Mouse (Mus musculus) spleen, adult 12 weeks (tissue): ENCODE measurements around the gene Ctnnbl1.

Experiments
- DNase-seq: peaks from one replicate; pipeline ENCODE4 v3.0.0; 2022; ENCODE audit warnings: low spot score

Gene Ctnnbl1

DNA sequence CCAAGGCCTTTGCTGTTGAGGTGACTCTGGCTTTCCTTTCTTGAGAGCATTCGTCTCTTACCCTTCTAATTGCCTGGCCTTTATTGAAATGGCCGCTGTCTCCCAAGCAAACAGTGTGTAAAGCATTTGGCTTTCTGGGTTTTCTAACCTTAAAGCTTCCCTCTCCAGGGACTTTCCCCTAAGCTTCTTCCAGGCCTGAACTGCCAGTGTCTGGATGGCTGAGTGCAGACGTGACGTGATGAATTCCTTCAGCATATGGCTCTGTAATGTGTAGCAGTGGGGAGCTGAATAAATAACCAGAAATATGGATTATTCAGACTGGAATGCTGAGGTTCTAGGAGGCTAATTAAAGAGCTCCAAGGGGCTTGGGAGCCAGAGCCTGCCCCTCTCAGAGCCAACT lies 84.1 kb downstream of the Ctnnbl1 start:
- no peak for DNase-seq

DNA sequence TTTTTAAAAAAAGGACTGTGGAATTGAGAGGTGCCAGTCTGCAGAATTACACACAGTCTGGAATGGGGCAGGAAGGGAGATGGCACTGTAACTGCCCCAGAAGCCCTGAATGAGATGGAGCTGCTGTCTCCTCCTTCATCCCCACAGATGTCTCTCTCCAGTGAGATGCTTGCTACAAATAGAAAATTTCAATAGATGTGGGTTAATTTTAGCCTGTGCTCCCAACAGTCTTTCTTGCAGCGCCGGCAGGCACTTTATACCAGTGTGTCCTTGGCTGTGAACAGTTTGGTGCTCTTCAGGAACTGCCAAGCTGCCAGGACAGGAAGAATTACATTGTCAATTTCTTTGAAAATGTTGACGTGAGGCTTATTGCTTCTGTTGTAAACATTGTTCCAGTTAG lies 86.3 kb downstream of the Ctnnbl1 start:
- DNase-seq, result no peak

DNA sequence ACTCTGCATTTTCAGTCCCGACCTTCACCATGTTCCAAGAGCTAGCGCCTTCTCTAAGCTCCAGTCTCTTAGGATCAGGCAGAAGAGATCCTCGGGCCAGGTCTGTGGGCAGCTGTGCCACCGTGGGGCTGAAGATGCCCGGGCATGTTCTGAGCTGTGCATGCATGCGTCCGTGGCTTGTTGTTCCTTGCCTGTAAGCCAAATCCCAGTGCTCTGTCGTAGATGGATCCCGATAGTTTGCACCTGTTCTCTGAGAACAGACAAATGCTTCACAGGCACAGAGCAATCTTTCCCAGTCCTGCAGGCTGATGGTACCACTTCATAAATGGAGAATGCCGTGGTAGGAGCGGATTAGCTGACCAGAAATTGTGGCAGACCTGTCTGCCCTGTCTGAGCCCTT lies 87.0 kb downstream of the Ctnnbl1 start:
- DNase-seq, result no peak

DNA sequence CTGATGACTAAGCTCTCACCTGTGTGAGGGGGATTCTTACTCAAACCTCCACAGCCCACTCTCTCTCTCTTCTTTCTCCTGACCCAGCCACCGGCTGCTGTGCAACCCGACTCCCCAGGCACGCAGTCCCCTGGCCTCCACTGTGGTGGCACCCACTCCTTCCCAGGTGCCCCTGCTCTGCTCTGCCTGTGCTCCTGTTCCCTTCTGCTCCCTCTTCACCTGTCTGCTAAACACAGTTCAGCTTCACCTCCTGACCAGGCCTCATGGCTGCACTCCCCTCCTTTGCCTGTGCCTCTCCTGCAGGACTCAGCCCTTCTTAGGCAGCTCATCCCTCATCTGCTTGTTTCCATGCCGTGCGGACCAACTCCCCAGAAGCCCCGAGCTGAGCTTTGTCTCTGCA lies 92.9 kb downstream of the Ctnnbl1 start:
- no peak for DNase-seq

DNA sequence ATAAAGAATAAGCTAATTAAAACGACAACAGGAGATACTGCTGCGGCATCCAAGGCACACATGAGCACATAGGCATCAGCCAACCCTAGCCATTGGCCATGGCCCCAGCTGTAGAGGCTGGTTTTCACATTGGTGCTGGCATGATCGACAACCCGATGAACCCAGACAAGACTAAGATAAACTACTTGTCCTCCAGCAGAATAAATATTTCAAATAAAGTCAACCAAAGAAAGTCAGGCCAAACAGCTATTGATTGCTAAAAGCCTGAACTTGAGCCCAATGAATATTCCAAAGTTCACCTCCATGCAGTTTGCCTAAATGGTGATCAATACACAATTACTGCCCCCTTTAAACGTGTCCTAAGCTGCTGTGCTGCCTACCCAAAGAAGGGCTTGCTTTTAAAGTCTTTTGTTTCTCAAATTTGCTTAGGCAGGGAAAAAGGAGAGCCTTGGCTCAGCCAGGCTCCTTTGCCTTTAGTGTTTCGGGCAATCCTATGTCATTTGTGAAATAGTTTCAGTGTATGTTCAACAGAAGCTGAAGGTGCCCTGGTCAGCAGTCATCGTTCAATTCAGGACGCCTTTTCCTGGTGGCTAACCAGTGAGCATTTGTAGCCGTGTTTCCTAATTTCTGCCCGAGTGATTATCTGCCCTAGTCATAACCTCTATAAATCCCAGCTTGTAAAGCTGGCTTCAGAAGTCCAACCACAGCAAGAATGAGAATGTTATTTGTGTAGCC lies 93.6 kb downstream of the Ctnnbl1 start:
- no peak for DNase-seq

DNA sequence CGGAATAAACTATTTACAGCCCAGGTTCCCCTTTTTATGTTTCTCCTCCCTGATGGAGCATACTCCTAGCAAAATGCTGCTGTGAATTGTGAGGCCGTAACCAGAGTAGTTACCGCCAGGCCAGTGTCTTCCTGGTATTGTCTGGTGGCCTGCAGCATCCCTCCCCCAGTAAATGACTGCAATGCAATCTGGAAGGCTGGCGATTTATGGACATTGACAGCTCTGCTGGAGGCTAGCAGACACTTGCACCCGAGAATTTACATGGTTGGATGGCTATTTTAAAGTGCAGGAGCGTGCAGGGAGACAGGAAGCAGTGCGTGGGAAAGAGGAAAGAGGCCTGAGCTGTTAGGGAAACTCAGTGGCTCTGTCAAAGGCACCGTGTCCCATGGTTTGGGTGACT lies 99.8 kb downstream of the Ctnnbl1 start:
- DNase-seq, result no peak

DNA sequence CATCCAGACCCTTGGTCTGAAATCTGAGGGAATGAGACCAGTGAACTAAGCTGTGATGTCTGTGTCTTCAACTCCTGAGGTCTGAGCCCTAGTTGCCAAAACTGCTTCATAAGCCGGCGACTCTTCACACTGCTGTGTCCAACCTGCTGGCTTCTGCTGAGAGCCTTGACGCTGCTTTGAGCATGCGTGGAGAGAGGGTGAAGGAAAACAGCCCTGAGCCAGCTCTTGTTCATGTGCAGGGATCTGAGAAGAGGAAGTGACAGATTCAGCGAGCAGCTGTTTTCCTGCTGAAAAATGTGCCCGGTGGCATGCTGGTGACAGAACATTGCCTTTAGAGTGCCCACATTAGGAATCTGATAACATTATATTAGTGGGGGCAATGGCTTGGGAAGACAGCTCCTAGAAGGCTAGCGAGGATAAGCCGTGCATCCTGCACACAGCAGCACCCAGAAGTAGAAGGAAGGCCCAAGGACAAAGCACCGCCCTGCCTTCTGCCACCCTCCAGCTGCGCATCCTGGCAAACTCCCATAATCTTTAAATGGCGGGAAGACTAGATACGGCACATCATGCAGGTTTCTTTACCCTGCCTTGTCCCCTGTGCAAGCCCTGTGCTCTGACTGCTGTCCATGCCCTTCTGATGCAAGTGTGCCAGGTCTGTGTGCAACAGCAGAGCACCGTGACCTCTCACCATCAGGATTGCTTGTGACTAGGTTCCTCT lies 101.2 kb downstream of the Ctnnbl1 start:
- DNase-seq, result no peak

DNA sequence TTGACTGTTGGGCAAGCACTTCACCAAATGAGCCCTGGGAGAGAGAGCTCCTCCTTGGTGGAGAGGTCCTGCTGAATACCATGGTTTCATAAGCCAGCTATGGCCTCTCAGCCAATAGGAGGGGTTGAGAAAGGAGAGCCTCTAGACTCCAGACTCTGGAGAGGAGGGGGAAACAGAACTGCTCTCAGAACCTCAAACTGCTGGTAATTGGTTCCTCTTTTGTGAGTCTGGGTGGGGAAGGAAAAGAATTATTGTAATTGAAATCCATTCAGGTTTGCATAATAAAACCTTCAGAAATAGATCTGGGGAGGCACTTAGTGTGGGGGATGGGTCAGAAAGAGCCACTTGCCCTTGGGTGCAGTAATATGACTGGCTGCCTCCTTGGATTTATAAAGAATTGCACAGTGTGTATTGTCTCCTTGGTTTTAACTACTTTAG lies 103.5 kb downstream of the Ctnnbl1 start:
- no peak for DNase-seq

DNA sequence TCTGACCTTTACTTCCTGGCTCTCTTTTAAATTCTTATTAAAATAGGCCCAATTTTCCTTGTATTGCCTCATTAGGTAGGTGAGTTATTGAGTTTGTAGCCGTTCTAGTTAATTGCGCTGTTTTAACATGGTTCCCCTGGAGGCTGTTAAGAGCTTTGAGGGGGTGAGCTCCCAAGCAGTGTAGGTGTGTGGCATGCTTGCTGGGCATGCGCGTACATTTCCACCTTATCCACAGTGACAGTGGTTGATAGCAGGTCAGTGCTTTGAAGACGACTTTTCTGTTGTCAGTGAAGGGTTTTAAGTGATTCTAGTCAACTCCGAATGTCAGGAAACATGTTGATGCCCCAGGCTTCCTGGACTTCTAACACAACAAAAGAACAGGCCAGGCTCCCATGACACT lies 103.9 kb downstream of the Ctnnbl1 start:
- no peak for DNase-seq

DNA sequence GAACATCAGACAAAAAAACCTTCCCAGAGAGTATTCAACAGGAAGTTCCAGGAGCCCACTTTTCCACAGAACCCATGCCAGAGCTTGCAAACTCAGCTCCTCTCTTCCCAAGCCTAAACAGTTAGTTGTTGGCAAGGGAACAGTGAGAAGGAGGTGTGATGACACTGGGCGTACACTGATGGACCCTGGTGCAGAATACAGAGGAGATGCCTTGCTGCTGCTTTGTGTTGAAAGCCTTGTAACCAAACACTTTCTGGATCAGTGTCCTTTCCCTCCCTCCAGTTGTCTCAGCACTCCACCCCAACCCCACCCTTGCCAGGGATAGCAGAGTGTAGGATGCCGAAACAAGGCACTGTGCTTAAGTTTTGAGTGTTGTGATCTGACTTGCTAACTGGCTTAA lies 107.5 kb downstream of the Ctnnbl1 start:
- DNase-seq, result no peak

DNA sequence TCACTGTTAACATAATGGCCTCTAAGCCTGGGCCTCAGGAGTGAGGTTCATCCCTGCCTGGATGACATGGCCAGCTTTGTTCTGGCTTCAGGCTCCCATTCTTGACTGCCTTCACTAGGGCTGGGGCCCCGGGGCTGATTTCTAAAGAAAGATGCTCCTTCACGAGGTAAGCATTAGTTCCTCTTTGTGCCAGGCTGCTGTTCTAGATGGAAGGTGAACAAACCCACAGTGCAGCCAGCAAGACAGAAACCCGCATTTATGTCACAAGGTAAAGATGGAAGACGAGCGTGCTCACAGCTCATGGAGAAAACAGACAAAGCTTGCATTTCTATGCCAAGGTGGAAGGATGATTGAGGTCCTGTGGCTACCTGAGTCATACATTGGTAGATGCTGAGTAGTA lies 108.6 kb downstream of the Ctnnbl1 start:
- DNase-seq, result no peak

DNA sequence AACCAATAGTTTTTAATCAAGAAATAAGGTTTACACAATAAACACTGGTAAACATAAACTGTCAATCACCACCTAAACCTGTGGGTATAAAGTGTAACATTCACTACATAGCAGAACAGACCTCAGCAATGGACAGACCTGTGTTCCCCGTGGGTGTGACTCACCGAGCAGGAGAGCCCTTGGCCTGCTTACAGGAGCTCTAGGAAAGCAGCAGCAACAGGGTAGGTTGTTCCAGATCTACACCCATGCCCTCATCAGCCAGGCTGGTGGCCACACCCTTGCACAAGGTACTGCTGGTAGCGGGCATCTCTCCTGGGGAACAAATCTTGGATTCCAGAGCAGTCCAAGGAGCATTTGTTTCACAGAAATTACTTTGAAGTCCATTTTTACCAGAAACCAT lies 115.9 kb downstream of the Ctnnbl1 start:
- DNase-seq, result no peak

DNA sequence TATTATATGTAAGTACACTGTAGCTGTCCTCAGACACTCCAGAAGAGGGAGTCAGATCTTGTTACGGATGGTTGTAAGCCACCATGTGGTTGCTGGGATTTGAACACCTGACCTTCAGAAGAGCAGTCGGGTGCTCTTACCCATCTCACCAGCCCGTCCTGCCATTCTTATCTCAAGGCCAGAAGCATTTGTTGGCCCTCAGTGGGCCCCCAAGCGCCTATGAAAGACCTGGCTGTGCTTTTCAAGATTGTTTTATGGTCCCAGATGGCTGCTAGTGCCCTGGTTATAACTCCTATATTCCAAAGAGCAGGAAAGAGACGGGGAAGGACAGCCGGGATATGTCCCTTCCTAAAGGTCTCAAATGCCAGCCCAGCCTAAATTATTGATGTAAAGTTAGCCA lies 118.6 kb downstream of the Ctnnbl1 start:
- DNase-seq, result no peak

DNA sequence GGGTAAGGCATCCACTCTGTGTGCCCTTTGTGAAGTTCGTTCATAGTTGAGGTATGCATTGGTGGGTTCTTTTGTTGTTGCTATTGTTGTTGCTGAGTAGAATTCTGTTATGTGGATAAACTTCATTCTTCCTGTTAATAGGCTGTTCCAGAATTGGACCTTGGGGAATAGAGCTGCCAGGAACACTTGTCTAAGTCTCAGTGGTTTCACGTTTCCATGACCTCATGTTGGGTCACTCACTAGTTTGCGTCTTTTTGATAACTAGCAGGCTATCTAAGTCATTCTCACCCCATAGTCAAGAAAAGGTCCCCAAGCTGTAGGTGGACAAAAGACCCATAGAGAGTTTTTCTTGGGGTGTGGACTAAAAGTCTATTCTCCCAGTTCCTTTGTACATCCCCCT lies 120.3 kb downstream of the Ctnnbl1 start:
- DNase-seq, result no peak

DNA sequence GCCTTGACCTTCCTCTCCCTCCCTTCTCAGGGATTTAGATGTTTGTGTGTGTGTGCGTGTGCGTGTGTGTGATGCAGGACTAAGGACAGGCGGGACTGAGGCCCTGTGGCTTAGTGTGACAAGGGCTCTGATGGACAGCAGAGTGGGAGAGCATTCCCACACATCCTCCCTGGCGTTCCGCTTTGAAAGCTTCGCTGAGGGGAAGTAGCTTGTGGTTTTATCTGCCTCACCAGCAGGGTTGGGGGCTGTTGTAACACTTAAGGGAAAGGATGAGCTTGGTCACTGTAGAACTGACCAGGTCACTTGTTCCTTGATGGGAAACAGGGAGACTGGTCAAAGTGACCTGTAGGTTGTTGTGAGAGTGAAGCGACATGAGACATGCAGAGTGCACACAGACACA lies 121.1 kb downstream of the Ctnnbl1 start:
- DNase-seq, result no peak

DNA sequence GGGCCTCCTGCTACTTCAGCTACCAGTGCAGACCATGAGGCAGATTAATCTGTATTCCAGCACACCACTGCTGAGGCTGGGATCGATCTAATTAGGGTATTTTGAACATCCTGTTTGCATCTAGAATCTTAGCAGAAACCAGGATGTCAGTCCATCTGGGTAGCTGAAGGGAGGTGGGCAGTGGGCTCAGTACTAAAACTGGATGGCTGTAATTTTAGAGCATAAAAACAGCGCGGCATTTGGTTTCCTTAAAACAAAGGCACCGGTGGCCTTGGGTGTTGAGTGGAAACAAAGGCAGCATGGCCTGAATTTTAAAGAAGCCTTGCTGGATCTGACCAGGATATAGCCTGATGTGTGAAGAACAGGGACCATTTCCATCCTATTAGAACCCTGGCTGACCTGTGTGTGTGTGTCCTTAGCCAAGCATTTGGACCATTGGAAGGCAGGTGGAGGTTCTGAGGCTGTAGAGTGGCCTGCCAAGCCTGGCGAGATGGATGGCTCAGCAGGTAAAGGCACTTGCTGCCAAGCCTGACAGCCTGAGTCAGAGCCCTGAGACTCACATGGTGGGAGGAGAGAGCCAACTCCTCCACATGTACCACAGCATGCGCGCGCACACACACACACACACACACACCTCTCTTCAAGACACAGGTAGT lies 122.0 kb downstream of the Ctnnbl1 start:
- DNase-seq, result no peak

DNA sequence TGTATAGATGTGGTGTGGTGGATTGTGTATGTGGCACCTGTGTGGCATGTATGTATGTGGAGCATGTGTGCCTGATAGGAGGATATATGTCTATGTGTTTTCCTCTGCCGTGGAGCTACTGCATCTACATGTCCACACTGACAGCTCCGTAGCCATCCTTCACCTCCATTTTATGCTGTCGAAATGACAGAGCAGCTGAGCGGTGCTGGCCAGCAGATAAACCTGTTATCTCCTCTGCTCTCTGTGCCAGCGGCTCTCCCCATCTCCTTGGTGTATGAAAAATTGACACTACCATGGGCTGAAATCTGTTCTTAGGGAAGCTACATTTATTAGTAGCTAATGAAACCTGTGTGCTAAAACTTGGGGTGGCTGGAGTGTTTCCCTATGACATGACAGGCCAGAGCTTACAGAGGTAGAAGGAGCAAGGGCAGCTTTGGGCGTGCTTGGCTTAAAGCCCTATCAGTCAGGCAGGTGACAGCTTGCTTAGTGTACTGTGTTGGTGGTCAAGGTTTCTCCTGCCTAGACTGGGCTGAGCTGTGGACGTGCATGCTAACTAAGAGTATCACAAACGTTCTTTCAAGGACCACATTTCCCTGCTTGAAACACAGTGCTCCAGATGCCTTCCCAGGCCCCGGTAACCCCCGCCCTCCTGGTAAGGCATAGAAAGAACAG lies 124.2 kb downstream of the Ctnnbl1 start:
- DNase-seq, result no peak

DNA sequence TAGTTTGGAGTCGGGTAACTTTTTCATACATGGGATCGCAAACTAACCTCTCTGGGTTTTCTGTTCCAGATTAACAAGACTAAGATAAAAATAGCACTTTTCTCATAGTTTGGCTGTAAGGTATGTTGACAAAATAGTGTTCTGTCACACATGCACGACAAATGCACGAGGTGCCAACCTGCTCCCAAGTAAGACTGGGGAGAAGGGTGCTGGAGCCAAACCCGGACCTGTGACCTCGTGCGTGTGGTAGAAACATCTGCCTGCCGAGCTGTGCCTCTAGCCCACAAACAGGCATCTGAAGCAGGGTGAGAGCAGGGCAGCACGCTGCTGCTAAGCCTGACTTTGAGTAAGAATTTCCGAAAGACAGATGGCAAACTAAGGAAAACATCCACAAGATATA lies 125.1 kb downstream of the Ctnnbl1 start:
- DNase-seq, result no peak

DNA sequence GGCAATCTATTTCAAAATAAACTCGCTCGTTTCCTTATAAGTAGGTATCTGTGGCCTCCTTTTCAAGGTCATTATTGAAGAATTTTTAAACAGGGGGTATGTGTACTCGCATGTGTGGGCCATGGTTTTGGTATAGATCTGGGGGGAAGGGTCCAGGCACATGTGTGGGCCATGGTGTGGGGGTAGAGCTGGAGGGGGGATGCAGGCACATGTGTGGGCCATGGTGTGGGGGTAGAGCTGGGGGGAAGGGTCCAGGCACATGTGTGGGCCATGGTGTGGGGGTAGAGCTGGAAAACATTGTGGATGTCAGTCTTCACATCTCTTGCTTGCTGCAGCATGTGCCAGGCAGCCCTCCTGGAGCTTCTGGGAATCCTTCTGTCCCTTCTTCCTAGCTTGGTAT lies 129.9 kb downstream of the Ctnnbl1 start:
- no peak for DNase-seq

DNA sequence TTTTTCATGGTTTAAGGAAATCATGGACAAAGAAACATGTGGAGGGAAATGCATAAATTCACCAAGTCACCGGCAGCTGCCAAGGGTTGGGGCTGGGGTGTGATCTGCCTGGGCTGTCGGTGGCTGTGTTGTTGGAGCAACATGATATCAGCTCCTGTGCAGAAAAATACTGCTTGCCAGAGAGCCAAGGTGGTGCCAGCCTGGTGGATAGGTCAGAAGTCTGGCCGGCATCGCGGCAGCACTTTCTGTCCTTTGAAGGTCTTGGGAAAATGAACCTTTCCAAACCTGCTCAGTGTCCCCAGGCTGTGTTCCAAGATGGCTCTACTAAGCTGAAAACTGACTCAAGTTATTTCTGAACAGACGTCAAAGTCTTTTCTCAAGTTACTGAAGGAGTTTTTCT lies 133.0 kb downstream of the Ctnnbl1 start:
- DNase-seq, result no peak

DNA sequence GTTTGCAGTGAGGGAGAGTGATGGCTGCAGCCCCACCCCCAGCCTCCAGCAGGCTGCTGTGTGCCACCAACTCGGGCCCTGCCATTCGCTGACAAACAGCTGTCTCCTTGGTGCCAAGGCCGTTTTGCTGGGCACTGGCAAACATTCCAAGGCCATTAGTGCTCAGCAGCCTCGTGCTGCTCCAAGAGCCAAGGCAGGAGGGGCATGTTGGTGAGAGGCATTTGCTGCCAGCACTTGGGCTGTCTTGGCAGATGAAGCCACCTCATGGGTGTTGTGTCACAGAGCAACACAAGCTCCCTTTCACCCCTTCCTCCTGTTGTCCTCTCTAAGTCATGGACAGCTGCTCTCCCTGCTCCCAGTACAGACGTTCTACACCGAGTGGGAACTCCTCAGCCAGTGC lies 136.0 kb downstream of the Ctnnbl1 start:
- no peak for DNase-seq

DNA sequence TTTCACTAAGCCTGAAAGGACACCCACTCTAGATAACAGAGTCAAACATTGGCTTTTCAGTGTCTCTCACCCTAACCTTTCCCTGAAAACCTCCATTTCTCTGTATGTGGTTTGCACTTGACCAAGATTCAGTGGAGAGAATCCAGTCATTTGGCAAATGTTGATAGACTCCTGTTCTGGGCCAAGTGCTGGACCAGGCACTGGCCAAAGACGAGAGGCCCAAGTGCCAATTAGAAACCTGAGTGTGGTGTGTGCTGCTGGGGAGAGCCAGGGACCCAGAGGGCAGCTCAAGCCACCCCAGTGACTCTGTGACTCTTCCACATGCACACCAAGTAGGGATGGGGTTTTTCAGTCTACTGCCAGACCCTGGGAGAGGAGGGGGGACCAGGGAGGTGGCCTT lies 136.5 kb downstream of the Ctnnbl1 start:
- DNase-seq, result no peak

DNA sequence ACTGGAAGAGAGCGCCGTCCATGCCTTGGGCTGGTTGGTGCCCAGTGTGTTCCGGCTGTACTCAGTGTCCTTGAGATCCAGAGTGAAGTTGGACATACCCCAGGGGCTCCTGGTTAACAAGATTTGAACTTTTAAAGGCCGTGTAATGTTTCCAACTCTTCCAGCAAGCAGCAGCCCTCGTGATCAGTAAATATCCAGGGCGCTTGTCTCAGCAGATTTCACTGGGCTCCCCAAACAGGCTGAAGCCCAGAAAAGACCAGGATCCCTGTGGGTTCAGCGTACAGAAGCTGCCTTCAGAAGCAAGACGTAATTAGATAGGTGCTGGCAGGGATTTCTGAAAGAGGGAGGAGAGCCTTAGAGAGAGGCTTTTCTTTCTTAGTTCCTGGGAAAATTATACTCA lies 137.9 kb downstream of the Ctnnbl1 start:
- no peak for DNase-seq
